Mouse (Mus musculus): ENCODE data around the gene Ablim2. TPM values are rescaled to one million over a fixed set of nuclear protein-coding genes. Genes with fewer than 3 reads are reported as not detected.

Ablim2 gene
- total RNA-seq, 1 experiment = 1.6 TPM

DNA sequence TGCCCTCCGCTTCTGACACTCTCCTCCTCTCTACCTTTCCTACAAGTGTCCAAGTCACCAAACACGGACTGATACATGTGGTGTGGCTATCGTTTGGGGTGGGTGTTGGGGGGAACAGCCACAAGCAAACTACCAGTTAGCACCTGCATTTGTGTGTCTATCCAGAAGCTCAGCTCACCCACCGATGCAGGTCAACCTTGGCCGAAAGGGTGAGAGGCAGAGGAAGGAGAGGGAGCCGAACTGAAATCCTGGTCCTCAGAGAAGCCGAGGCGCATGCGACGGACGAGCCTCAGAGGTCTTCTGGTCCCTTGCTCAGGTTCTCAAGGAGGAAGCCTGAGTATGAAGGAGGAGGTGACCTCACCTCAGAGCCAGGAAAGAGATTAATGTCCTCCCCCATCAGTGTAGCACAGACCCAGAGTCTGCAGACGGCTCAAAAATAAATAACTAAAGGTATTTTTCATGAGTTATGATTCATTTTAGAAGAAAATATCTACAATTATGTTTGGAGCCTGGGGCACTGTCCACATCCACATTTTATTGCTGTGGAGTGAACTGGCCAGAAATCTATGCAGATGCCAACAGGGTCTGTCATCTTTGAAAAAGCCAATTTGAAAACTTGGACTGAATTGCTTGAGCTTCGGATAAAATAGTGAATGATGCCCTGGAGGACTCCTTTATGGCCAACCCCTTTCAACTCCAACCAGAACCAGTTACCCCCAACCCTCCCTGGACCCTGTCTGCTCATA, 133.5 kb downstream of the Ablim2 start:
- H3K27ac ChIP-seq (ENCODE audit: insufficient read depth, low read depth, low read length, poor library complexity, severe bottlenecking) = no peak overlapping the region
- no peaks in the 10 kb centered on the region for H3K36me3 ChIP-seq (ENCODE audit: control insufficient read depth, insufficient read depth, low read length, poor library complexity, severe bottlenecking)
- no peak overlapping the region for H3K9ac ChIP-seq (ENCODE audit: insufficient read depth, low read depth, low read length, poor library complexity, severe bottlenecking)
- H3K9me3 ChIP-seq (ENCODE audit: control insufficient read depth, insufficient read depth, low read depth, low read length) = no peaks in the 10 kb centered on the region
- in situ Hi-C loops (cut with MboI; ENCODE audit: low sequenced_read_pairs in 2 of 2, unreplicated experiment in 2 of 2) = no loop called here
- peaks cover 0 to 4% of the 10 kb centered on the region in 2 experiments; a peak in 2 of 4 replicates for H3K4me1 ChIP-seq (ENCODE audit: control insufficient read depth in 2 of 2, insufficient read depth in 2 of 2, low read length in 2 of 2, poor library complexity in 1 of 2)
- no peak overlapping the region for H3K4me3 ChIP-seq (ENCODE audit: insufficient read depth in 1 of 2, low read depth in 1 of 2, low read length in 2 of 2, poor library complexity in 1 of 2, severe bottlenecking in 1 of 2)
- no peak for DNase-seq (ENCODE audit: low read depth, low spot score)
- TF ChIP-seq ZNF384 (IDR thresholded peaks at IDR 0.05; ENCODE audit: low read depth, low read length) (no peak), CHD2 (IDR thresholded peaks at IDR 0.05; ENCODE audit: low read depth, low read length) (no peak), MAFK (IDR thresholded peaks at IDR 0.05; ENCODE audit: insufficient read depth, low read depth, low read length) (no peak), HCFC1 (IDR thresholded peaks at IDR 0.05; ENCODE audit: borderline replicate concordance, insufficient read depth, low read length) (no peak), ZC3H11A (IDR thresholded peaks at IDR 0.05; ENCODE audit: borderline replicate concordance, low read depth, low read length) (no peak)

DNA sequence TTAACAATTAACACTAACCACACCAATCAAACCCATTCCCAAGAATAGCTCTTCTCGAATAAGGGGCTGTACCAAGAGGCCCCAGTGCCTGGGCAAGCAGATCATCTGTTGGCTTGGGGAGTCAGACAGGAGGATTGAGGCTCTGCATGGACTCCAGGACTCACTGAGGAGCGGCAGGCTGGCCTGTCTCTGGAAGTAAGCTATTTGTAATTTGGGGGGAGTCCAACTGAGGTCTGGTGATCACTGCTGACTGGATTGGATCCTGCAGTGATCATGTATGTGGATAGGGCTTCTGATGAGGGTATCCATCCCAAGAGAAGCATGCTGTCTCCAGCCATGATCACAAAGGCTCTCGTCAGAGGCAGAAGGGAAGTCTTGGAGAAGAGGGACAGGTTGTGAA, 134.7 kb downstream of the Ablim2 start:
- Histone ChIP-seq H3K27ac (ENCODE audit: insufficient read depth, low read depth, low read length, poor library complexity, severe bottlenecking) (no peak overlapping the region), H3K9me3 (ENCODE audit: control insufficient read depth, insufficient read depth, low read depth, low read length) (no peaks in the 10 kb centered on the region), H3K4me1 (ENCODE audit: control insufficient read depth in 2 of 2, insufficient read depth in 2 of 2, low read length in 2 of 2, poor library complexity in 1 of 2) (peaks cover 0 to 4% of the 10 kb centered on the region in 2 experiments; a peak in 2 of 4 replicates), H3K36me3 (ENCODE audit: control insufficient read depth, insufficient read depth, low read length, poor library complexity, severe bottlenecking) (no peaks in the 10 kb centered on the region), H3K4me3 (ENCODE audit: insufficient read depth in 1 of 2, low read depth in 1 of 2, low read length in 2 of 2, poor library complexity in 1 of 2, severe bottlenecking in 1 of 2) (no peak overlapping the region), H3K9ac (ENCODE audit: insufficient read depth, low read depth, low read length, poor library complexity, severe bottlenecking) (no peak overlapping the region)
- DNase-seq (ENCODE audit: low read depth, low spot score) = no peak
- in situ Hi-C loops (cut with MboI; ENCODE audit: low sequenced_read_pairs in 2 of 2, unreplicated experiment in 2 of 2) = no loop called here
- TF ChIP-seq ZC3H11A (IDR thresholded peaks at IDR 0.05; ENCODE audit: borderline replicate concordance, low read depth, low read length) (no peak), HCFC1 (IDR thresholded peaks at IDR 0.05; ENCODE audit: borderline replicate concordance, insufficient read depth, low read length) (no peak), MAFK (IDR thresholded peaks at IDR 0.05; ENCODE audit: insufficient read depth, low read depth, low read length) (no peak), ZNF384 (IDR thresholded peaks at IDR 0.05; ENCODE audit: low read depth, low read length) (no peak), CHD2 (IDR thresholded peaks at IDR 0.05; ENCODE audit: low read depth, low read length) (no peak)

DNA sequence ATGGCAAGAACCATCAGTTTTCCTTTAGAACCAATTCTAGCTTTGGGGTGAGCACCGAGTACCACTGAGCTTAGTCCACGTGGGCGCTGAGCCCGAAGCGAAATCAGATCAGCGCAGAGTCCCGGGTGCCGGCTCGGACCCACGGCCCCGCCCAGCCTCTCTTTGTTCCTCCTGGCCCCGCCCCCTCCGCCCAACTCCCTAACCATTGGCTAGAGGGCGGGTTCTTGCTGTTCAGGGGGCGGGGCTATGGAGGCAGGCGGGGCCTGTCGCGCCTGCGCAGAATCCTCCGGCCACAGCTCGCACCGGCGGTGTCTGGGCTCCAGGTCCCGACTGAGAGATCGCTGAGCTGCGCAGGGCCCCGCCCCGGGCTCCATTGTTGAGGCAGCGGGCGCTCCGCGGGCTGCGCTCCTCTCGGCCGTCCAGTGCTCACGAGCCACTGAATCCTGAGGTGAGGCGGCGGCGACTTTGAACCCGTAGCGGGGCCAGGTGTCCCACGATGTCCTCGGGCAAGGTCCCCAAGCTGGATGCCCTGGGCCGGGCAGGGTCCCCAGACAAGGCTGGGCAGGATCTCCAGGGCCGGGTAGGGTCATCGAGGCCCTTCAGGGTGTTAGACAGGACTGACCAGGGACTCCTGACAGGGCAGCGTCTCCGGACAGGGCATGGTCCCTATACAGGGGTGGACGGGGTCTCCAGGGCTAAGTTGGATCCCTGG, 135.6 kb downstream of the Ablim2 start, which contains the start of gene Afap1:
TSS of gene Afap1 (plus strand) at position 227 of the 712 bp plus-strand sequence.
- Histone ChIP-seq H3K4me1 (ENCODE audit: control insufficient read depth in 2 of 2, insufficient read depth in 2 of 2, low read length in 2 of 2, poor library complexity in 1 of 2) (peaks cover 0 to 4% of the 10 kb centered on the region in 2 experiments; a peak in 2 of 4 replicates), H3K9ac (ENCODE audit: insufficient read depth, low read depth, low read length, poor library complexity, severe bottlenecking) (peak within 1 kb of the TSS; percentile 78), H3K9me3 (ENCODE audit: control insufficient read depth, insufficient read depth, low read depth, low read length) (no peaks in the 10 kb centered on the region), H3K27ac (ENCODE audit: insufficient read depth, low read depth, low read length, poor library complexity, severe bottlenecking) (no peak within 1 kb of the TSS), H3K36me3 (ENCODE audit: control insufficient read depth, insufficient read depth, low read length, poor library complexity, severe bottlenecking) (no peaks in the 10 kb centered on the region), H3K4me3 (ENCODE audit: insufficient read depth in 1 of 2, low read depth in 1 of 2, low read length in 2 of 2, poor library complexity in 1 of 2, severe bottlenecking in 1 of 2) (peak within 1 kb of the TSS; percentile 68 to 77)
- DNase-seq (ENCODE audit: low read depth, low spot score) = peak; percentile 97
- in situ Hi-C loops (cut with MboI; ENCODE audit: low sequenced_read_pairs in 2 of 2, unreplicated experiment in 2 of 2) = no loop called here
- TF ChIP-seq ZC3H11A (IDR thresholded peaks at IDR 0.05; ENCODE audit: borderline replicate concordance, low read depth, low read length) = no peak
- no peak for TF ChIP-seq ZNF384 (IDR thresholded peaks at IDR 0.05; ENCODE audit: low read depth, low read length)
- no peak for TF ChIP-seq HCFC1 (IDR thresholded peaks at IDR 0.05; ENCODE audit: borderline replicate concordance, insufficient read depth, low read length)
- no peak for TF ChIP-seq MAFK (IDR thresholded peaks at IDR 0.05; ENCODE audit: insufficient read depth, low read depth, low read length)
- TF ChIP-seq CHD2 (IDR thresholded peaks at IDR 0.05; ENCODE audit: low read depth, low read length) = no peak

DNA sequence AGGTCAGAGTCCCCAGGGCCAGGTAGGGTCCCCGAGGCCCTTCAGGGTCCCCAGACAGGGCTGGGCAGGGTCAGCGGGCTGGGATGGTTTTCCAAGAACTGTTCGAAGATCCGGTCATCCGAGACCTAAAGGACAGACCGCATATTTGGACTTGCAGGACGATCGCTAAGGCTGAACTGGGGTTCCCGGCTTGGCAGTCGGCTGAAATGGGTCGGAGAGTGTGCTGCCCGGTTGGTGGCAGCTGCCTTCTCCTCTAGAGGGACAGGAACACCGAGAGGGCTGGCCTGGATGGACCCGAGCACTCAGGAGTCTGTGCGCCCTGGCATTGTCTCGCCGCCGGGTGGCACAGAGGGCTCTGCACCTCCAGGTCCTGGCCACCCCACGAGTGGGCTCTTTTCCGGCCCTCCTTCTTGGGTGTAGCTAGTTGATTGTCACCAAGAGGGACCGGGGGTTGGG, 136.2 kb downstream of the Ablim2 start:
- H3K4me1 ChIP-seq (ENCODE audit: control insufficient read depth in 2 of 2, insufficient read depth in 2 of 2, low read length in 2 of 2, poor library complexity in 1 of 2) = peaks cover 0 to 4% of the 10 kb centered on the region in 2 experiments; a peak in 2 of 4 replicates
- H3K4me3 ChIP-seq (ENCODE audit: insufficient read depth in 1 of 2, low read depth in 1 of 2, low read length in 2 of 2, poor library complexity in 1 of 2, severe bottlenecking in 1 of 2) = peak overlapping the region; percentile 68 to 77
- peak overlapping the region; percentile 78 for H3K9ac ChIP-seq (ENCODE audit: insufficient read depth, low read depth, low read length, poor library complexity, severe bottlenecking)
- H3K9me3 ChIP-seq (ENCODE audit: control insufficient read depth, insufficient read depth, low read depth, low read length) = no peaks in the 10 kb centered on the region
- no peak for DNase-seq (ENCODE audit: low read depth, low spot score)
- TF ChIP-seq ZC3H11A (IDR thresholded peaks at IDR 0.05; ENCODE audit: borderline replicate concordance, low read depth, low read length) (no peak), CHD2 (IDR thresholded peaks at IDR 0.05; ENCODE audit: low read depth, low read length) (no peak), MAFK (IDR thresholded peaks at IDR 0.05; ENCODE audit: insufficient read depth, low read depth, low read length) (no peak), HCFC1 (IDR thresholded peaks at IDR 0.05; ENCODE audit: borderline replicate concordance, insufficient read depth, low read length) (no peak), ZNF384 (IDR thresholded peaks at IDR 0.05; ENCODE audit: low read depth, low read length) (no peak)
- in situ Hi-C loops (cut with MboI; ENCODE audit: low sequenced_read_pairs in 2 of 2, unreplicated experiment in 2 of 2) = no loop called here
- H3K27ac ChIP-seq (ENCODE audit: insufficient read depth, low read depth, low read length, poor library complexity, severe bottlenecking) = no peak overlapping the region
- no peaks in the 10 kb centered on the region for H3K36me3 ChIP-seq (ENCODE audit: control insufficient read depth, insufficient read depth, low read length, poor library complexity, severe bottlenecking)
